Mouse (Mus musculus) embryo, embryonic 10.5 days (tissue): Measurements from ENCODE around the gene Bdnf.

Experiments
- DNase-seq: peaks from one replicate; pipeline ENCODE4 v3.0.0-alpha.2; 2015; ENCODE audit warnings: low spot score

The Bdnf gene

DNA sequence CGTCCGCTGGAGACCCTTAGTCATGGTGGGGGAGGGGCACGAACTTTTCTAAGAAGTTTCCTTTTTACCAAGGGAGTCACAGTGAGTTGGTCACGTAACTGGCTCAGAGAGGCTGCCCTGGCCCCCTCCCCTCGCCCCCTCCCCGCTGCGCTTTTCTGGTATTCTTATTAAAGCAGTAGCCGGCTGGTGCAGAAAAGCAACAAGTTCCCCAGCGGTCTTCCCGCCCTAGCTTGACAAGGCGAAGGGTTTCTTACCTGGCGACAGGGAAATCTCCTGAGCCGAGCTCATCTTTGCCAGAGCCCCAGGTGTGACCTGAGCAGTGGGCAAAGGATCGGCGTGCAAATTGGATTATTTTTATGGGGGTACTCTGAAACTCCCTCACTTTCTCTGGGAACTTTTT is at the start of gene Bdnf:
TSS of gene Bdnf (plus strand) at position 169 of the 400 bp plus-strand sequence.
- DNase-seq = no peak

DNA sequence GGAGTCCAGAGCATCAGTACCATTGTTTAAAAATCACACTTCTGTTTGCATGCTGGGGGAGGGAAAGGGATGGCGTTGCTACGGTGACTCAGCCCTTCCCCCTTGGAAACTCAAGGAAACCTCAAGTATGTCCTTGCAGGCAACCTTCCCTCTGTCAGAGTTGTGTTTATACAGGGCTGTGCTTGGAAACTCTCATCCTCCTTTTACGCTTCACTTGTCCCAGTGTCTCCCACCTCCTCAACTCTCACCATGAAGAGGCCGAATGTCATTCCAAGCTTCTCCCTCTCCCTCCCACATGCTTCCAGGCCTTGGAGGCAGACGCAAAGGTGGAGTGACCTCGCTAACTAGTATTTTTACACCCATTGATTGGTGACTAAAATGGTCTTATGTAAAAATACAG is 47.6 kb upstream of the Bdnf start:
- no peak for DNase-seq

DNA sequence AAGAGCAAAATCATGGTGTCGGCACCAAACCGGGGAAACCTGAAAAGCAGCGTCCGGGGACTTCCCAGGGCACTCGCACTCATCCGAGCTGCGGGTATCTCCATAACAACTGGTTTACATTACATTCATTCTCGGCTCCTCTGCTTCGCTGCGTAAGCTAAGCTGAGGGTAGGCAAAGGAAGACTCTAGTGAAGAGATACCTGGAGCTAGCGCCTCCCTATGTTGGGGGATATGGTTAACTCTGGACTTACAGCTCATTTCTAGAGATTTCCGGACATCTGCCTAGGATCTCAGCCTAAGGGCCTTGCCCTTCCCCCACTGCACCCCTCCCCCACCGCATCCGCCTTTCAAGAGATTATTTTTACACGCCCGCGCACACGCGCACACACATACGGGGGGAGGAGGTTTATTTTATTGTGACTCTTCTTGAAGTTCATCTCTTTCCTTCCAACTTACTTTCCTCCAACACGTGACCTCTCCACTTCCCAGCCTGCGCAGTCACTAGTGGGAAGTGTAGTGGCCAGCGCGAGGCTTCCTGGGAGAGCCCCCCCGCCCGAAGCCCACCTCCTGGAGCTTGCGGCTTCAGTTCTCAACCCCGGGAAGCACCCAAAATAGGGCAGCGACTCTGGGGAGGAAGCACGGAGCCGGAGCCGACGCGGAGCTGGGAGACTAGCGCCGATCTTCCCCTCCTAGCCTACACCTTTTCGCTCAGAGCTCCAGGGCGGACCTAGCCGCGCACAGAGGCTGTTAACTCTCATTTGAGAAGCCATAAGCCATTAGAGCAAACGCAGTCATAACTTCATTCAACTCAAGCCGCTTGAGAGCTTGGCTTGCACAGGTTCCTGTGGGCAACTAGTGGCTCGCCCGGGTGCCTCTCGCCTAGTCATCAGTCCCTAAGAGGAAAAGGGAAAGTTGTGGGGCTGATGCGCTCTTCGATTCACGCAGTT is 718 bp upstream of the Bdnf start:
- DNase-seq = peak; percentile 54

DNA sequence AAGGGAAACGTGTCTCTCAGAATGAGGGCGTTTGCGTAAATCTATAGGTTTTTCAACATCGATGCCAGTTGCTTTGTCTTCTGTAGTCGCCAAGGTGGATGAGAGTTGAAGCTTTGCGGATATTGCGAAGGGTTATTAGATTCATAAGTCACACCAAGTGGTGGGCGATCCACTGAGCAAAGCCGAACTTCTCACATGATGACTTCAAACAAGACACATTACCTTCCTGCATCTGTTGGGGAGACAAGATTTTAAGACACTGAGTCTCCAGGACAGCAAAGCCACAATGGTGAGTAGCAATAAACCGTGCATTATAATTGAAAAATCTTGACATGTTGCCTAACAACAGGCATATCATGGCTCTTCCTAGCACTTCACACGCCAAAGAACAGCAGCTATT is 551 bp downstream of the Bdnf start:
- no peak for DNase-seq

DNA sequence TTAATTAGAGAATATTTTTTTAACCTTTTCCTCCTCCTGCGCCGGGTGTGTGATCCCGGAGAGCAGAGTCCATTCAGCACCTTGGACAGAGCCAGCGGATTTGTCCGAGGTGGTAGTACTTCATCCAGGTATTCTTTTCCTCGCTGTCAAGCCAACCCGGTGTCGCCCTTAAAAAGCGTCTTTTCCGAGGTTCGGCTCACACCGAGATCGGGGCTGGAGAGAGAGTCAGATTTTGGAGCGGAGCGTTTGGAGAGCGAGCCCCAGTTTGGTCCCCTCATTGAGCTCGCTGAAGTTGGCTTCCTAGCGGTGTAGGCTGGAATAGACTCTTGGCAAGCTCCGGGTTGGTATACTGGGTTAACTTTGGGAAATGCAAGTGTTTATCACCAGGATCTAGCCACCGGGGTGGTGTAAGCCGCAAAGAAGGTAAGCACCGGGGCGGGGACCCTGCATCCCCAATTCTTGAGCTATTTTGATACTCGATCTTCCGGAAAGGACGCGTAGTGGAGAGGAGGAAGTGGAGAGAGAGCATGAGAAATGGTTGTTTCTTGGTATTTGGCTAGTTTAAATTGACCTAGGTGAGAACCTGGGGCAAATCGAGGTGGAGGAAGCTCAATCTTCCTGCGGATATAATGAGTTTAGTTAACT is 1.6 kb downstream of the Bdnf start:
- peak; percentile 82 for DNase-seq

DNA sequence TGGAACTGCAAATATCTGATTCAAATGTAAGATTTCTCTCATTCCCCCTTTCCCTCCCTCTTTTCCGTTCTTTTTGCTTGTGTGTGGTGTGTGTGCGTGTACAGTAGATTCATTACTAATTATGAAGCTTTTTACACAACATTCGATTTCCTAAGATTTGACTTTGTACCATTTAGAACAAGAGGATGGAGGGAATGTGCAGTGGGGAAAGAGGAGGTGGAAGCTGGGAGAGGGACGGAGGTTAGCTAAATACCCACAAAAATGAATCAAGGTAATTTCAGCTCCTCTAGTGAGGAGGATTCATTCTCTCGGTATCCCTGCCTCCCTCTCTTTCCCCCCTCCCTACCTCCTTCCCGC is 2.1 kb downstream of the Bdnf start:
- no peak for DNase-seq

DNA sequence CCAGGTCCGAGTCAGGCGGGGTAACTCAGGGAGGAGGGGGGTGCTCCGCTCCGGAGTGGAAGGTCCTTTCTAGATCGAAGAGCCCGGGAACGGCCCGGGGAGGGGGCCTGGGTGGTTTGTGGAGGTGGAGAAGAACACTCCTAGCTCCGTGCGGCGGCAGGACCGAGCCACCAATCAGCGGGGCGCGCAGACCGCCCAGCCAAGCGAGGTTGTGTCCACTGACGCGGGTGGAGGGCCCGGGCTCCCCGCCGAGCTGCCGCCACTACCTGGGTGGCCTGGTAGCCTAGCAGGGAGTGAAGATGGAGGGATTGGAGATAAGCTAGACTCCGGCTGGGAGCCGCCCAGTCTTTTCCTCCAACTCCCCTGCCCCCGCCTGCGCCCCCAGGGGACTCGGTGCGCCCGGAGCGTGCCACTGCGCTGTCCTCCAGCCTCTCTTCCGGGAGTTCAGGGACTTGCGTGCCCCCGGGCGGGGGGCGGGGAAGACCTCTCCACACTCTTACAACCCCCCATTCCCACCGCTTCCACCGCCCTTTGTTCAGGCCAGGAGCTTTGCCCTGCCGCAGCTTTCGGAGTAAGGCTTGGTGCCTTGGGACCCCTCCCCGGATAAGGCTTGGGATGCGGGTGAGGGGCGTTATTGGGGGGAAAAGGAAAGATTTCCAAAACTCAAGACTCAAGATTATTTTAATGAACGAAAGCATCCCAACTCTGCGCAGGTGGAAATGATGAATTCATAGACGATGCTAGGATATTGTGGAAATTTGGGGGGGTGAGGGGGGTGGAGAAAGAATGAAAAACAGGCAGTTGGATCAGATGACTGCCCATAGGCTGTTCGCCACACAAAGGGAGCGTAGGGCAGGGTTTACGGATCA is 3.0 kb downstream of the Bdnf start:
- DNase-seq = peak; percentile 58

DNA sequence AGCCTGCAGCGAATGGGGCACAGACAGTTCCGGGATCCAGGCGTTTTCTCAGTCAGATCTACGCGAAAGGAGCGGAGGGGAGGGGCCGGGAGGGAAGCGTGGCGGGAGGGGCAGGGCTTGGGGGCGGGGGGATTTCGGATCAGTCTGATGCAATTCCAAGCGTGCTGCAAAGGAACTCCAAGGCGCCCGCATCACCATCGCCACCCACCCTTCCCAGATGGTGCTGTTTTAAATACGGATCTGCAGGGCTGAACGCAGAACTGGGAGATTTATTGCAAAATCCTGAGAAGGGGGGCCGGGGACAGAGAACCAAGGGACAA is 3.5 kb downstream of the Bdnf start:
- peak; percentile 91 for DNase-seq

DNA sequence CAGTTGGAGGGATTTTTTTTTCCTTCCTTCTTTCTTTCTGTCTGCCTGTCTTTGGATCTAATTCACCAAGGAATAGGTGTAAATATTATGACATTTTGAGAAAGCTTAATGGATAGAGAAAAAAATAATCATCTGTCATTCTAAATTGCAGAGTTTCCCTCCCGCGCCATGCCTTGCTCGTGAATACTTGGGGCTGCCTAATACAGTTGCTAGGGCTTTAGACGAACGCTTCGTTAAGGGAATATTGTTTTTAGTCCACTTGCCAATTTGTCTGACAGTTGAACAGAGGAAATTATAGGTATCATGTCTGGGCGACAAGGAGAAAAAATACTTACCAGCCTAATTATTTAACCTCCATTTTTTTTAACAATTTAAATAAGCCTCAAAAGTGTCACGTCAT is 4.0 kb downstream of the Bdnf start:
- DNase-seq = no peak

DNA sequence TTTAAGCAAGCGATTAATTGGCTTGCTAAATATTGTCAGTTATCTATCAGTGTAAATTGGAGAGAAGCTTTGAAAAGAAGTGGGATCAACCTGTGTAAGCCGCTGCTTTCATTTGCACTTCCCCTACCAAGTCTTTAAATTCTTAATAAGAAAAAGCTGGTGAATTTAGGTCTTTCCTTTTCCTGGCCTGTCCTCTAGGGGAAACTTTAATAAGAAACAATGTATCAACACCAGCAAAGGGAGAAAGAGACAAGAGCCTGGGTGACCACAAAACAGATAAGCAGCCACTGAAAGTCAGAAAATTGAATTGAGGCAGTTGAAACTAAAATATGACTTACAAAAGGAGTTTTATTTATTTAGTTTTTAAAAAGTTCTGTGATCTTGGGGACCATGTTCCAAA is 4.9 kb downstream of the Bdnf start:
- no peak for DNase-seq

DNA sequence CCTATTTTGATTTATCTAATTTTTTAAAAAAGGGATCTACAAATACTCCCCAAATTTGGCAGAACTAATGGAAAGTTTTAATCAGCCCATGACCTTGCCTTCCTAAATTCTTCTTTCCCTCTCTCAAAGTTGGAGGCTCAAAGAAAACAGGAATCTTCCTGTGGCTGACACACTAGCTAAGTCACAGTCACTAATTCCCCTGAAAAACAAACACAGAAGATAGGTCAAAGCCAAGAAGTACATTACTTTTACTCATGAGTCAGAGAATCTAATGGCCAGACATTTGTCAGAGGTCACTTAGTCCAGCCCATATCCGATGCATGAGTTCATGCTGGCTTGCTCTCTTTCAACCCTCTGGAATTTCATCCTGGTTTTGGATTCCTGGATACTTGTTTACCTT is 6.6 kb downstream of the Bdnf start:
- no peak for DNase-seq

DNA sequence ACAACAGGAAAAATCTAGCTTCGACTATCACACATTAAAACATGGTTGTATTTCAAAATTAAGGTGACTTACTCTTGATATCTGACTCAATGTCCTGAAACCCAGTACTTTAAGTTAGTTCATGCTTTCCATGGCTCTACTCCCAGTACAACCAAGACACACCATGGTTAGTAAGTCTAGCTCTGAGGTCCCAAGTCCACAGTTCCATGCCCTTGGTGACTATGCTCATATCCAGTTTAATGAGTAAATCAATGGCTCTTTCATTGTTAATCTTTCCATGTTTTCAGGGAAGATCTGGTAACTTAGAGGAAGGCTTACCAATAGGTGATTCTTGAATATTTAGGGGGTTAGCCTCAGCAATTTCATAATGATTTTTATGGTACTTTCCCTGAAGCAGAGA is 14.2 kb downstream of the Bdnf start:
- no peak for DNase-seq

DNA sequence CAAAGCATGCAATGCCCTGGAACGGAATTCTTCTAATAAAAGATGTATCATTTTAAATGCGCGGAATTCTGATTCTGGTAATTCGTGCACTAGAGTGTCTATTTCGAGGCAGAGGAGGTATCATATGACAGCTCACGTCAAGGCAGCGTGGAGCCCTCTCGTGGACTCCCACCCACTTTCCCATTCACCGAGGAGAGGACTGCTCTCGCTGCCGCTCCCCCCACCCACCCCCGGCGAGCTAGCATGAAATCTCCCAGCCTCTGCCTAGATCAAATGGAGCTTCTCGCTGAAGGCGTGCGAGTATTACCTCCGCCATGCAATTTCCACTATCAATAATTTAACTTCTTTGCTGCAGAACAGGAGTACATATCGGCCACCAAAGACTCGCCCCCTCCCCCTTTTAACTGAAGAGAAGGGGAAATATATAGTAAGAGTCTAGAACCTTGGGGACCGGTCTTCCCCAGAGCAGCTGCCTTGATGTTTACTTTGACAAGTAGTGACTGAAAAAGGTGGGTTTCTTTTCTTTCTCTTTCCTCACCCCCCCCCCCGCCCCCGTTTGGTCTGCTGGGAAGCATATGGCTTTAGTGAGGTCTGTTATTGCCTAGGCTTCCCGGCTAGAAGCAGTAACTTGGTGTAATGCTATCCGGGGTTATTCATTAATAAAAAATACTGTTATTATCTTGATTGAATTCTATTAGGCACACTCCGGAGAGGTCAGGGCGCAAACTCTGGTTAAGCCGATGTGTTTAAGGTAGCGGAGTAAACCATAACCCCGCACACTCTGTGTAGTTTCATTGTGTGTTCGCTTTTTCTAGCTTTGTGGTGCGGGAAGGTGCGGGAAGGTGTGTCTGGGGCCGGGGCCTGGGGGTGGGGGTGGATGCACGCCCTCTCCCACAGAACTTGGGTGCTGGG is 18.0 kb downstream of the Bdnf start:
- peak; percentile 36 for DNase-seq

DNA sequence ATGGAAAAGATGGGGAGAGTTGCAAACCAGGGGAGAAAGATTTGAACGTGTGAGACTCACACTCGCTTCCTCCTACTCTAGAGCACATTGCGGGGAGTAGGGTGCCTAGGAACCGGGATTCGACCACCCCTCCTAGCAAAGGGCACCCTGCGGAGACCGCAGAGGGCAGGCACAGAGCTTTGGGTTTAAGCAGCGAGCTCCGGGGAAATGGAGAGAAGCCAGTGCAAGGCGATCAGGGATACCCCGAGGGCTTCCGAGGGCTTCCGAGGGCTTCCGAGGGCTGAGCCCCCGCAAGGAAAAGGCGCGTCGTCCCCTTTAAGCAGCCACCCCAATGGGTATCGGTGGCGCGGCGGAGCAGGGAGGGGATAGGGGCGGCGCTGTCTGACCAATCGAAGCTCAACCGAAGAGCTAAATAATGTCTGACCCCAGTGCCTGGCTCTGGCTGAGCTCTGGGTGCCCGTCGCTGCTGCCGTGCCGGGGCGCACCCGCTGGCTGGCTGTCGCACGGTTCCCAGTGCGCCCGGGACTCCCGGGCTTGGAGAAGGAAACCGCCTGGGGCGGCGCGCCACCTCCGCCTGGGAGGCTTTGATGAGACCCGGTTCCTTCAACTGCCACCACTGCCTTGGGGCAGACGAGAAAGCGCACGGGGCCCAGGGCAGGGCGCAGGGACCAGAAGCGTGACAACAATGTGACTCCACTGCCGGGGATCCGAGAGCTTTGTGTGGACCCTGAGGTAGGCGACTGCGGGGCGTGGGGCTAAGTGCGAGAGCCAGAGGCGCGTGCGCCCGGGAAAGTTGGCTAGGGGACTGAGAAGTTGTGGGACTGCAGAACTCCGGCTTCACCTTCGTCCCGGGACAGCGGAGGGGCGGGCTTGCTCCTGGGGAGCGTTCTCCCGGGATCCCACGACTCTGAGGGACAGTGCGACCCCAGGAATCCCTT is 18.9 kb downstream of the Bdnf start:
- peak; percentile 79 for DNase-seq

DNA sequence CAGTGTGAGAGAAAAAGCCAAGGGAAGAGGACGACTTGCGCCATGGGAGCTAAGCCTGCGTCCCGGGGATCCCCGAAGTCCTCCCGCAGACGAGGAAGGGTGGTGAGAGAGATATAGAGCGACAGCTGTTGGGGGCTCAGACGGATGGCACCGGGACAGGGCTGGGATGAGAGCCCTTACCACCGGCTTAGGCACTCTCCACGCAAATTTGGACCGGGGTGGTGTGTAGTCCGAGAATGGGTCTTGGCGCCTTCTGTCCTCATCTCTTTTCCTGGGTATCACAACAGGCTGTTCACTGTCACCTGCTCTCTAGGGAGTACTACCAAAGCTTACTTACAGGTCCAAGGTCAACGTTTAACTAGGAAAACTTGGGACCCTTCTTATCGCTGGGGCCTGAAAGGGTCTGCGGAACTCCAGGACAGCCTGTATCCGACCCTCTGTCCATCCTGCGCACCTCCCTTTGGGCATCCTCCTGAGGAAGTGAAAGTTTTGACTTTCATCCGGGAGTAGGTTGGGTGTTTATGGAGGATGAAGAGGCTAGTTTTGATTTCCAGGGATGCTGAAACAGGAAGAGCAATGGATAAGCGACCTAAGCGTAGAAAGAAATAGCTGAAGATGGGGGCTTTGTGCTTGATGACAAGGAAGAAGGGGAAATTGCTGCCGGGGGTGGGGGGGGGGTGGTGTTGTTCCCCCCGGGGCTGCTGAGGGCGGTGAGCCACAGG is 19.8 kb downstream of the Bdnf start:
- DNase-seq = peak; percentile 47

DNA sequence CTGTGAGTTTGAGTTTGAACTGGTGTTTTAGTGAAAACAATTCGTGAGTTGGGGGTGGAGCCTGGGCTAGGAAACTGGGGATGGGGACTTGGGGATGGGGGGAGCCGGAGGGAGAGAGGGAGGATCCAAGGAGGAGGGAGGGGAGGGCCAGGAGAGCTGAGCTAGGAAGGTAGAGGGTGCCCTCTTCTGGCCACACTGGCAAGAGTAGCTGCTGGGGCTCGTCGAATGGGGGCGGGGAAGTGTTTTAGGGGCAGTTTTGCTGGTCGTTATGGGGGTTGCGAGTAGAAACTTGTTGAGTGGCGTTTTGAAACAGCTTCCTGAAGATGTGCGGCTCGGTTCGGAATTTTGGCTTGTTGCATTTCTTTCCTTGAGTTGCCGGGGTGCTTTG is 20.3 kb downstream of the Bdnf start:
- DNase-seq = peak; percentile 95

DNA sequence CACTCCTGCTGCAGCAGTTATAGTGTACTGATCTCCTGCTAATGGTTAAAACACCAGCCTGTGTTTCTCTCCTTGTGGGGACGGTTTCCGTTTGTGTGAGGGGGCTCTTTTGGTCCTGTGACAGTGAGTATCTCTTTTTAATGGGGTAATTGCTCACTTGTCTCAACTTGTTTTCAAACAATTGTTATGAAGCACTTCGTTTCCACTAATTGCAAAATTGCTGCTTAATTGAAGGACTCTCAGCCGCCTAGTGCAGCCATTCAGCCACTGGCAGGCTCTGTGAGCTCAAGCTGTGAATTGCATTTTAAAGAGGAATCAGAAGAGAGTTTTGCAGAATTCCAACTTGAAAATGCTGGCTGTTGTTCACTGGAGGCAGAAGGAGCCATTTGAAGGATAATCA is 22.7 kb downstream of the Bdnf start:
- DNase-seq = no peak

DNA sequence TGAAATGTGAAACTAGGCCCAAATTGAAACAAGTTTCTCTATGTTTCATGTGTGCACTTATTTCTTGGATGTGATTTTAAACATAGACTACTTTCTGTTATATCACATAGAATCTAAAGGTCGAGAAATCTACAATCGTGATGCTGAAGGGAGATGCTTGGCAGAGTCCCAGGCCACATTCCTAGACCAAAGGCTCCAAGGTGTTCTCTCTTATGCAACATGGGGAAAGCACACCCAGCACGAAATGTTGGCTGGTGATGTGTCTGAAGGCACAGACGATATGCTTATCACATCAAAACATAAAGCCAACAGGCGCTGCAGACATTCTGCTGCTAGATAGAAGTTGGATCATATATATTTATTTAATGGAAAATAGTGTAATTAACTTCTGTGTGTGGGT is 25.8 kb downstream of the Bdnf start:
- no peak for DNase-seq

DNA sequence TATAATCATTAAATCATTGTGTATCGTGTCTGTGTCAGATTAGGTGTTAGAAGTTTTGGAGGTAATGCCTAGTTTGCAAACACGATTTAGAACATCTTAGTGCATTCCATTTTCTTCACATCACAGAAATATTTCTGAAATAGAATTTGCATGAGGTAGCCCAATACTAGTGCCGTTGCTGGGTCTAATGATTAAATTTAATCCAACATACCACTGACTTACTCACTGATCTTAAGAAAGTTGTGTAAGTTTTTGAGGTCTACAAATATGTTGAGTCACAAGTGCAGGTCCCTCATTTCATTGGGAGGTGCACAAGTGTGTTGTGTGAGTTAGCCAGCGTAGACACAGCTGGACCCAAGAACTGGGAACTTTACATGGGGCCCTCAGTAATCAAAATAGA is 29.1 kb downstream of the Bdnf start:
- DNase-seq = no peak

DNA sequence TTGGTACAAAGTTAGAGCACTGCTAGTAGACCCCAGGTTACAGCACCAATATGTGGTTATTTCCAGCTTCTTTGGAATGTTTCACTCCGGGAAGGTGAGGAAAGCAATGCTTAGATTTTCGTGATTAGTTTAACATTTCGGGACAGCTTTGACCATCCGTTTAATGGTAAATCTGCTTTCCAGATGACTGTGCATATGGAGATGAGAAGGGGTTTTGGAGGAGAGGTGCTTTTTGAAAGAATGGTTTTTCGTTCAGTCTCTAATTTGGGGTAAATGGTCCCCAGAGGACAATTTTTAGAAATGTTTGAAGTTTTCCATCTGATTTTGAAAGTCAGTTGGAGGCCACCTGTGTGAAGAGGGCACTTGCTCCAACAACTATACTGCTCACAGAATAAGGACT is 29.6 kb downstream of the Bdnf start:
- DNase-seq = no peak
